8 mouse cellular contexts compared by ENCODE assay signal in the genomic region with DNA sequence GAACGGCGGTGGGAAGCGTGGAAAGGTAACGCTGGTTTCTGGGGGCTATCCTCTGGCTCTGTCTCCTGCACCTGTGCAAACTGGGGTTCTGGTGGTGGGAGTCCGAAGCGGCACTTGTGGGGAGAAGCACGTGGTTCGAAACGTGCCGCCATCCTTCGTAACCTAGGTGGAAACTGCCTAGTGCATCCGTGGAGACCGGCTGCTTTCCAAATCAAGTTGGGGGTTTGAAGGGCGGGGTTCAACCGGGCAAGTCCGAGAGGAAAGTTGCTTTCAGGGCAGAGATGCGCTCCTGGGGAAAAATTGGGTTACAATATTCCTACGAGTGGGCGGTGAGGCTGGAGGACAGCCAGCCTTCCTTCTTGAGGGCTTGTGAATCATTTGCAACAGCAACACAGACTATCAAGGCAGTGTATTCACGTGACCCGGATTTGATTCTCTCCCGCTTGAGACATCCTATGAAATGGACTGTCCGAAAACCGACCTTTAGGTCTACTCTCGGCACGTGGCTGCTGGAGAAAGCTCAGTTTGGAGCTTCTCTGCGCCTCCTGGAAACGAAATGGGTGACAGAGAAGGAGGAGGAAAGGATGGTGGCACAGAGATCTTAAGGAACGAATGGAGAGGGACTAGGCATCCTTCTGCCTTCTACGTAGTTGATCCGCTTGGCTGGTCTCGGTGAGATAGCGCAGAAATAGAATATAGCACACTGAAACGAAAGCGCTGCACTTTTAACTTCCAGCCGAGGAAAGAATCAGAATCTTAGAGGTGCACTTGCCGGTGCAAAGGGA. TPM values are rescaled to one million over a fixed set of nuclear protein-coding genes. Genes with fewer than 3 reads are reported as not detected.
DNase-seq lines count a peak whose midpoint lies in the region; ATAC-seq and TF ChIP-seq lines count a peak whose summit lies in the region.

No protein-coding gene starts in this region.

- peak overlapping the region; percentile 30; the same call in 1 of the 2 replicates for H3K4me3 ChIP-seq in spleen, adult 2 months (ENCODE audit: extremely low read depth, insufficient read depth, insufficient read length)
- peak overlapping the region; percentile 52 for H3K4me3 ChIP-seq in kidney, embryonic 16.5 days (ENCODE audit: low read length)
- peak overlapping the region; percentile 44 for H3K4me3 ChIP-seq in liver, embryonic 15.5 days (replicated peaks)

- H3K4me2 ChIP-seq in kidney, embryonic 16.5 days (replicated peaks; ENCODE audit: low read depth, low read length): peak overlapping the region; percentile 96
- peak overlapping the region; percentile 61 for H3K4me2 ChIP-seq in liver, embryonic 15.5 days

- H3K9me3 ChIP-seq in kidney, embryonic 16.5 days (ENCODE audit: low read length): no peaks in the 10 kb centered on the region
- no peaks in the 10 kb centered on the region for H3K9me3 ChIP-seq in liver, embryonic 15.5 days (replicated peaks)

- no peaks in the 10 kb centered on the region for H3K27me3 ChIP-seq in spleen, adult 2 months (ENCODE audit: control insufficient read depth, insufficient read depth, low read length)
- 0 out of 2 replicates have a peak, but pooled peaks cover 3% of the 10 kb centered on the region for H3K27me3 ChIP-seq in kidney, embryonic 16.5 days (ENCODE audit: insufficient read depth, low read length)
- peaks cover 25% of the 10 kb centered on the region for H3K27me3 ChIP-seq in liver, embryonic 15.5 days

- peaks cover 2% of the 10 kb centered on the region; the same call in 1 of the 2 replicates for H3K4me1 ChIP-seq in spleen, adult 2 months (ENCODE audit: control insufficient read depth, insufficient read depth, insufficient read length)
- peaks cover 10% of the 10 kb centered on the region; the same call in 1 of the 2 replicates for H3K4me1 ChIP-seq in kidney, embryonic 16.5 days (ENCODE audit: insufficient read depth, low read length)
- peaks cover 6% of the 10 kb centered on the region for H3K4me1 ChIP-seq in liver, embryonic 15.5 days (replicated peaks)

- H3K36me3 ChIP-seq in spleen, adult 2 months (ENCODE audit: control insufficient read depth, insufficient read depth, low read length): no peaks in the 10 kb centered on the region
- H3K36me3 ChIP-seq in kidney, embryonic 16.5 days (ENCODE audit: insufficient read depth, low read length): no peaks in the 10 kb centered on the region
- no peaks in the 10 kb centered on the region for H3K36me3 ChIP-seq in liver, embryonic 15.5 days (replicated peaks)

- TF ChIP-seq CTCF in spleen, adult 2 months (IDR thresholded peaks at IDR 0.05; ENCODE audit: extremely low read depth, insufficient read depth, insufficient read length, insufficient replicate concordance): no peak

- peak overlapping the region; percentile 61 for H3K9ac ChIP-seq in kidney, embryonic 16.5 days (replicated peaks; ENCODE audit: low read length)
- H3K9ac ChIP-seq in liver, embryonic 15.5 days: no peak overlapping the region

- no peak overlapping the region for H3K27ac ChIP-seq in spleen, adult 2 months (ENCODE audit: insufficient read depth, low read length)
- peak overlapping the region; percentile 21; the same call in 1 of the 2 replicates for H3K27ac ChIP-seq in kidney, embryonic 16.5 days (ENCODE audit: low read length)
- H3K27ac ChIP-seq in liver, embryonic 15.5 days (replicated peaks): no peak overlapping the region

- TF ChIP-seq POLR2A in spleen, adult 2 months (IDR thresholded peaks at IDR 0.05; ENCODE audit: low read depth, low read length): no peak

- peak; percentile 55 for ATAC-seq in kidney, embryonic 16.5 days (ENCODE audit: low FRiP score, low TSS enrichment)
- ATAC-seq in liver, embryonic 15.5 days (ENCODE audit: insufficient read depth): no peak

- 3% methylated on average over 37 of the region's 37 CpGs for WGBS in spleen, adult 2 months
- WGBS in kidney, embryonic 16.5 days: under 1% methylated on average over 37 of the region's 37 CpGs
- under 1% methylated on average over 37 of the region's 37 CpGs for WGBS in liver, embryonic 15.5 days (ENCODE audit: insufficient replicate concordance)

- no peak for DNase-seq in spleen, adult 2 months (ENCODE audit: low read depth in 1 of 2, low spot score in 2 of 2)
- no peak for DNase-seq in spleen, postnatal 14 days (ENCODE audit: low spot score in 2 of 2)
- peak; percentile 57 to 69 for DNase-seq in cerebellum, postnatal 36 days
- DNase-seq in frontal cortex, postnatal 36 days (ENCODE audit: low spot score in 2 of 2): peak; percentile 68 to 71
- peak; percentile 24 for DNase-seq in ovary, postnatal 36 days (ENCODE audit: low spot score)
- no peak for DNase-seq in adipocyte (ENCODE audit: low spot score)

RNA-seq across cellular contexts. Expression of a gene that starts 0.9 kb away (rescaled TPM):
- 0.07 and 0.09 TPM in 2 replicates for polyA plus RNA-seq in spleen, adult 2 months (2012; rRNA removed)
- 8.9 and 9.5 TPM in 2 replicates for polyA plus RNA-seq in kidney, embryonic 16.5 days (2015; fragmentation: Nextera tagmentation; extraction: Ambion mirVana)
- polyA plus RNA-seq in liver, embryonic 15.5 days (2015; fragmentation: Nextera tagmentation; extraction: Ambion mirVana): 0.07 and 0.12 TPM in 2 replicates

Comparison
In these comparisons a context has a peak if more than half of its experiments do, and no peak if none do; other contexts are left out.
1. DNase-seq: peak in cerebellum, postnatal 36 days (2 of 2), frontal cortex, postnatal 36 days (2 of 2) and ovary, postnatal 36 days (single experiment); none in spleen, adult 2 months (0 of 2), spleen, postnatal 14 days (0 of 2) and adipocyte (single experiment).
2. Peak in every context shown above with its lines, with median percentiles within 50 percentile points of each other: H3K4me3 ChIP-seq.